In genomic region chr4:106911246-106911801, GRCm38 (mm10) we compare ENCODE assay signal across 8 mouse cellular contexts. TPM values are rescaled to one million over a fixed set of nuclear protein-coding genes. Genes with fewer than 3 reads are reported as not detected.
DNase-seq lines count a peak whose midpoint lies in the region; ATAC-seq and TF ChIP-seq lines count a peak whose summit lies in the region.

No protein-coding gene starts in this region.

- CTCF ChIA-PET in Patski (lab: Charles Lee), result interaction anchor here (1.1 to 1.9 kb wide), 4 partner anchors 68 to 76 kb away, joined by 3 to 7 read pairs (median 4); no protein-coding TSS in a partner anchor

- peaks cover 12% of the 10 kb centered on the region for H3K36me3 ChIP-seq in hindbrain, embryonic 15.5 days

- under 1% methylated on average over 53 of the region's 89 CpGs for WGBS in hindbrain, embryonic 15.5 days

- H3K9ac ChIP-seq in hindbrain, embryonic 15.5 days, result peak overlapping the region; percentile 98

- no peaks in the 10 kb centered on the region for H3K9me3 ChIP-seq in hindbrain, embryonic 15.5 days

- in situ Hi-C loops in Patski (cut with MboI; ENCODE audit: low pct_unique_long_range_greater_than_20kb), result loop anchor here (10.0 kb wide), 1 partner anchor 253 kb away; no protein-coding TSS in a partner anchor

- peak overlapping the region; percentile 96 for H3K4me3 ChIP-seq in hindbrain, embryonic 15.5 days

- POLR2A ChIA-PET in Patski (lab: Charles Lee), result interaction anchor here (0.9 to 1.8 kb wide), 3 partner anchors 12 to 76 kb away, joined by 4 to 5 read pairs (median 4); no protein-coding TSS in a partner anchor

- ATAC-seq in Patski, result peak; percentile 82
- ATAC-seq in hindbrain, embryonic 15.5 days (ENCODE audit: low FRiP score, low read depth), result peak; percentile 91

- no peak for DNase-seq in Patski (ENCODE audit: low read depth, low spot score)
- DNase-seq in cerebellum, postnatal 25 days, result peak; percentile 96 to 97
- DNase-seq in frontal cortex, postnatal 36 days (ENCODE audit: low spot score in 2 of 2), result peak; percentile 89 to 95
- peak; percentile 90 to 96 for DNase-seq in left cerebral cortex, adult 18-20 months (ENCODE audit: low spot score in 2 of 2)
- peak; percentile 95 to 99 for DNase-seq in lung, postnatal 4 days
- peak; percentile 90 for DNase-seq in retina, postnatal 7 days (ENCODE audit: low read depth, low spot score)
- peak; percentile 97 for DNase-seq in urinary bladder, adult 2 months (ENCODE audit: low spot score)

- no peaks in the 10 kb centered on the region for H3K27me3 ChIP-seq in Patski
- H3K27me3 ChIP-seq in hindbrain, embryonic 15.5 days, result no peaks in the 10 kb centered on the region

- peaks cover 63% of the 10 kb centered on the region for H3K4me1 ChIP-seq in hindbrain, embryonic 15.5 days (replicated peaks)

- H3K4me2 ChIP-seq in hindbrain, embryonic 15.5 days, result peak overlapping the region; percentile 85

- H3K27ac ChIP-seq in hindbrain, embryonic 15.5 days (replicated peaks), result peak overlapping the region; percentile 99

- TF ChIP-seq CTCF in Patski (IDR thresholded peaks at IDR 0.05), result no peak

RNA-seq across cellular contexts. Expression of gene Ssbp3, which starts 0.8 kb away (rescaled TPM):
- 64.7 TPM for polyA plus RNA-seq in Patski (2021)
- polyA plus RNA-seq in hindbrain, embryonic 15.5 days (2015; fragmentation: Nextera tagmentation; extraction: Ambion mirVana), result 143 and 151 TPM in 2 replicates
- 100 to 1,000 TPM; 190 to 197 TPM for total RNA-seq in left cerebral cortex, adult 18-20 months (2021)
- polyA plus RNA-seq in urinary bladder, adult 2 months (2012; rRNA removed), result 59.0 and 71.8 TPM in 2 replicates
